Mouse (Mus musculus) bone marrow, adult 2 months (tissue): ENCODE data around the gene Snta1.

ENCODE experiments used
- CTCF ChIP-seq: fragments of 200-500 bp; IDR thresholded peaks from 2 replicates; pipeline ENCODE4 v1.5.1; 2011; ENCODE audit warnings: low read length, control low read depth; ENCODE audit not compliant: control insufficient read depth, insufficient read depth
- POLR2A ChIP-seq: fragments of 200-500 bp; IDR thresholded peaks from 2 replicates; pipeline ENCODE4 v1.6.1; 2011; ENCODE audit warnings: low read depth, mild to moderate bottlenecking, control low read depth, low read length, borderline replicate concordance; ENCODE audit not compliant: control insufficient read depth

DNA sequence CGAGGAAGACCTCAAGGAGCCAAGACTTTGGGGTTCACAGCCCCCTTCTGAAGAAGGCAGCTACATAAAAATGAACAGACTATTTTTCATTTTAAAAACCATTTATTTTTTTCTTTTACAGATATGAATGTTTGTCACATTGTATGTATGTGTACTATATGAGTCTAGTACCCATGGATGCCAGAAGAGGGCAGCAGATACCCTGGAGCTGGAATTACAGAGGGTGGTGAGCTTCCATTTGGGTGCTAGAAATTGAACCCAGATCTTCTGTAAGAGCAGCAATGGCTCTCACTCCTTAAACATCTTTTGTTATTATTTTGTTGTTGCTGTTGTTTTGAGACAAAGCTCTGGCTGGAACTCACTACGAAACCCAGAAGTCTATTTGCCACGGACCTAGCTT, 17.6 kb upstream of the Snta1 start:
- TF ChIP-seq CTCF (no peak), POLR2A (no peak)
